15 mouse cellular contexts compared by ENCODE assay signal in the genomic region with DNA sequence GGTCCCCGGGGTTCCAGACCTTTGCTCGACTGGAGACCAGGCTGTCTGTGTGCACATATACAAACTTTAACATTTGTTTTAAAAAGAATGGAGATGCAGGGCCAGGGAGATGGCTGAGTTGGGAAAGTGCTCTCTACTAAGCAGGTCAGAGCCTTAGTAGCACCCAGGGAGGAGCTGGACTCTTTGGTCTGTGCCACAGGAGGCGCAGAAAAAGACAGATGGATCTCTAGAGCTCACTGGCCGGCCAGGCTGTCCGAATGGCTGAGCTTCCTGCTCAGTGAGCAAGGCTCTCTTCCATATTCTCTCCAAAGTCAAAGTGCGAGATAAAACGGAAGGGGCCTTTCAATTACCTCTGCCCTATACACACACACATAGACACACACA. TPM values are rescaled to one million over a fixed set of nuclear protein-coding genes. Genes with fewer than 3 reads are reported as not detected.
DNase-seq lines count a peak whose midpoint lies in the region; ATAC-seq and TF ChIP-seq lines count a peak whose summit lies in the region.
"Had no signal": no experiment of that assay in that cellular context is flagged by ENCODE, and none has a peak within 500 bp of the region (broad histone marks: within the 10 kb centered on the region; RNA-seq: fewer than 3 reads in every experiment).

No protein-coding gene starts in this region.

- no peak for ATAC-seq in heart, embryonic 13.5 days (ENCODE audit: extremely low read depth, insufficient number of reproducible peaks, low FRiP score, low TSS enrichment)
- ATAC-seq in limb, embryonic 14.5 days (ENCODE audit: low FRiP score, low read depth): no peak
- ATAC-seq in midbrain, embryonic 11.5 days (ENCODE audit: low FRiP score): no peak
- ATAC-seq in erythroid progenitor cell, adult 5-6 weeks (replicated peaks; ENCODE audit: low FRiP score, poor library complexity, severe bottlenecking): no peak
- ATAC-seq: hindbrain, postnatal 0 days had no signal

- no peak for TF ChIP-seq POLR2A in limb, embryonic 14.5 days (IDR thresholded peaks at IDR 0.05; ENCODE audit: borderline replicate concordance, extremely low read depth, insufficient read depth, insufficient read length)

- H3K4me3 ChIP-seq in heart, embryonic 13.5 days: no peak overlapping the region
- H3K4me3 ChIP-seq in limb, embryonic 14.5 days (replicated peaks; ENCODE audit: low read length): no peak overlapping the region
- H3K4me3 ChIP-seq in midbrain, embryonic 11.5 days (ENCODE audit: low read depth, low read length): no peak overlapping the region
- H3K4me3 ChIP-seq: kidney, embryonic 15.5 days had no signal

- DNase-seq in heart, postnatal 14 days: no peak
- peak; percentile 75 for DNase-seq in cerebellum, adult 11-12 months
- DNase-seq in cerebellum, postnatal 14 days: peak; percentile 59 to 68
- DNase-seq in limb, embryonic 14.5 days (ENCODE audit: low spot score): no peak
- DNase-seq in adrenal gland, adult 2 months: no peak
- no peak for DNase-seq in midbrain, embryonic 11.5 days (ENCODE audit: low spot score, missing footprints)
- DNase-seq: midbrain, embryonic 14.5 days; right cerebral cortex, postnatal 4 days had no signal

- 54% methylated on average over 7 of the region's 7 CpGs for WGBS in heart, embryonic 13.5 days
- WGBS in limb, embryonic 14.5 days: 69% methylated on average over 7 of the region's 7 CpGs
- 83% methylated on average over 7 of the region's 7 CpGs for WGBS in midbrain, embryonic 11.5 days

- no peak overlapping the region for H3K4me2 ChIP-seq in heart, embryonic 13.5 days
- H3K4me2 ChIP-seq in limb, embryonic 14.5 days (replicated peaks; ENCODE audit: low read depth, low read length, severe bottlenecking): no peak overlapping the region
- H3K4me2 ChIP-seq in midbrain, embryonic 11.5 days: no peak overlapping the region
- H3K4me2 ChIP-seq: kidney, embryonic 15.5 days had no signal

- 0 out of 2 replicates have a peak overlapping the region, but pooled peaks have one; percentile 37 for H3K9ac ChIP-seq in heart, embryonic 13.5 days
- no peak overlapping the region for H3K9ac ChIP-seq in limb, embryonic 14.5 days (ENCODE audit: low read depth, low read length, severe bottlenecking)
- H3K9ac ChIP-seq in midbrain, embryonic 11.5 days (ENCODE audit: low read length): no peak overlapping the region
- H3K9ac ChIP-seq: kidney, embryonic 15.5 days; liver, embryonic 14.5 days had no signal

- intact Hi-C loops in heart, postnatal 14 days (cut with DNase I): loop anchor here (5.0 kb wide), 1 partner anchor 180 kb away; no protein-coding TSS in a partner anchor

- H3K4me1 ChIP-seq in heart, embryonic 13.5 days: peaks cover 42% of the 10 kb centered on the region
- peaks cover 26% of the 10 kb centered on the region for H3K4me1 ChIP-seq in limb, embryonic 14.5 days (ENCODE audit: control insufficient read depth, insufficient read depth, low read length)
- 0 out of 2 replicates have a peak, but pooled peaks cover 7% of the 10 kb centered on the region for H3K4me1 ChIP-seq in midbrain, embryonic 11.5 days (ENCODE audit: control insufficient read depth, insufficient read depth, low read length)

- no peaks in the 10 kb centered on the region for H3K27me3 ChIP-seq in heart, embryonic 13.5 days (replicated peaks)
- no peaks in the 10 kb centered on the region for H3K27me3 ChIP-seq in limb, embryonic 14.5 days (ENCODE audit: control insufficient read depth, insufficient read depth, low read length)
- no peaks in the 10 kb centered on the region for H3K27me3 ChIP-seq in midbrain, embryonic 11.5 days (ENCODE audit: control insufficient read depth, insufficient read depth, low read length)
- H3K27me3 ChIP-seq: kidney, embryonic 15.5 days had no signal

- H3K36me3 ChIP-seq in heart, embryonic 13.5 days: no peaks in the 10 kb centered on the region
- H3K36me3 ChIP-seq in limb, embryonic 14.5 days (ENCODE audit: control insufficient read depth, insufficient read depth, low read length): no peaks in the 10 kb centered on the region
- H3K36me3 ChIP-seq in midbrain, embryonic 11.5 days (ENCODE audit: control insufficient read depth, insufficient read depth, low read length): no peaks in the 10 kb centered on the region
- H3K36me3 ChIP-seq: G1E; kidney, embryonic 15.5 days had no signal

- H3K27ac ChIP-seq in heart, embryonic 13.5 days (replicated peaks): peak overlapping the region; percentile 90
- 0 out of 2 replicates have a peak overlapping the region, but pooled peaks have one; percentile 68 for H3K27ac ChIP-seq in limb, embryonic 14.5 days (replicated peaks; ENCODE audit: low read depth, low read length)
- H3K27ac ChIP-seq in midbrain, embryonic 11.5 days (ENCODE audit: low read depth, low read length): no peak overlapping the region
- H3K27ac ChIP-seq: hindbrain, postnatal 0 days; macrophage had no signal

- H3K9me3 ChIP-seq in heart, embryonic 13.5 days: no peaks in the 10 kb centered on the region
- H3K9me3 ChIP-seq in limb, embryonic 14.5 days (ENCODE audit: control insufficient read depth, low read length): no peaks in the 10 kb centered on the region
- no peaks in the 10 kb centered on the region for H3K9me3 ChIP-seq in midbrain, embryonic 11.5 days (ENCODE audit: control insufficient read depth, low read length)
- H3K9me3 ChIP-seq: G1E; kidney, embryonic 15.5 days had no signal

RNA-seq across cellular contexts. Expression of gene Map4k4, which starts 33.6 kb away (rescaled TPM):
- 17.5 and 21.1 TPM in 2 replicates for polyA plus RNA-seq in heart, embryonic 13.5 days (2015; fragmentation: Nextera tagmentation; extraction: Ambion mirVana)
- total RNA-seq in heart, postnatal 14 days (2021): 100 to 1,000 TPM; 175 to 185 TPM
- 221 and 237 TPM in 2 replicates for polyA plus RNA-seq in limb, embryonic 14.5 days (2012; rRNA removed)
- 40.4 and 50.4 TPM in 2 replicates for polyA plus RNA-seq in limb, embryonic 14.5 days (2014; fragmentation: Nextera tagmentation; extraction: Ambion mirVana)
- total RNA-seq in adrenal gland, adult 2 months (2021): 100 to 1,000 TPM in 1 of 2 experiments, 10 to 100 TPM in 1; 97.5 to 127 TPM
- polyA plus RNA-seq in adrenal gland, adult 2 months (2012; rRNA removed): 44.9 and 46.6 TPM in 2 replicates
- polyA plus RNA-seq in midbrain, embryonic 11.5 days (2014; fragmentation: Nextera tagmentation; extraction: Ambion mirVana): 30.7 and 33.7 TPM in 2 replicates
- total RNA-seq in erythroid progenitor cell, adult 5-6 weeks (2015; ENCODE audit: low replicate concordance): 15.9 and 28.1 TPM in 2 replicates
- 13.2 and 28.7 TPM in 2 replicates for total RNA-seq in erythroid progenitor cell, adult 5-6 weeks (2017; ENCODE audit: low replicate concordance)

Comparison
In these comparisons a context has a peak if more than half of its experiments do, and no peak if none do; other contexts are left out.
1. DNase-seq: peak in cerebellum, adult 11-12 months (single experiment) and cerebellum, postnatal 14 days (2 of 2); none in heart, postnatal 14 days (0 of 2), limb, embryonic 14.5 days (single experiment), adrenal gland, adult 2 months (single experiment) and midbrain, embryonic 11.5 days (single experiment).